Mouse (Mus musculus): ENCODE data around the gene Polrmt. TPM values are rescaled to one million over a fixed set of nuclear protein-coding genes. Genes with fewer than 3 reads are reported as not detected.
A peak's percentile ranks its signal among the peaks of the same experiment; 100 is the strongest.

Gene Polrmt
- polyA plus RNA-seq, 1 experiment, result 21.9 TPM

GRCm38 (mm10) chr10:79740863-79741262 lies 5.5 kb downstream of the Polrmt start:
- peaks cover 54% of the 10 kb centered on the region for H3K9me3 ChIP-seq (replicated peaks; ENCODE audit: control insufficient read depth, insufficient read depth, low read length, poor library complexity, severe bottlenecking)
- H3K27me3 ChIP-seq (ENCODE audit: control insufficient read depth, insufficient read depth, low read length, poor library complexity, severe bottlenecking), result no peaks in the 10 kb centered on the region
- no peak overlapping the region for H3K4me3 ChIP-seq (ENCODE audit: low read depth, low read length)
- peaks cover 48% of the 10 kb centered on the region for H3K36me3 ChIP-seq (ENCODE audit: control insufficient read depth, insufficient read depth, low read length, poor library complexity, severe bottlenecking)
- no peak overlapping the region for H3K9ac ChIP-seq (ENCODE audit: low read depth, poor library complexity, severe bottlenecking)
- no peak overlapping the region for H3K27ac ChIP-seq (ENCODE audit: insufficient read depth, low read length)
- no peak for TF ChIP-seq CTCF (IDR thresholded peaks at IDR 0.05; ENCODE audit: low read depth, low read length)
- TF ChIP-seq EP300 (IDR thresholded peaks at IDR 0.05; ENCODE audit: insufficient read depth, low read depth, low read length), result no peak
- TF ChIP-seq POLR2A (IDR thresholded peaks at IDR 0.05; ENCODE audit: insufficient read depth, low read length), result no peak
- no peaks in the 10 kb centered on the region for H3K4me1 ChIP-seq (ENCODE audit: control insufficient read depth, insufficient read depth, low read length)

- H3K36me3 ChIP-seq (ENCODE audit: control insufficient read depth, insufficient read depth, low read length, poor library complexity, severe bottlenecking), result peaks cover 48% of the 10 kb centered on the region
- peaks cover 54% of the 10 kb centered on the region for H3K9me3 ChIP-seq (replicated peaks; ENCODE audit: control insufficient read depth, insufficient read depth, low read length, poor library complexity, severe bottlenecking)
- no peak overlapping the region for H3K27ac ChIP-seq (ENCODE audit: insufficient read depth, low read length)
- H3K4me3 ChIP-seq (ENCODE audit: low read depth, low read length), result no peak overlapping the region
- no peaks in the 10 kb centered on the region for H3K4me1 ChIP-seq (ENCODE audit: control insufficient read depth, insufficient read depth, low read length)
- H3K27me3 ChIP-seq (ENCODE audit: control insufficient read depth, insufficient read depth, low read length, poor library complexity, severe bottlenecking), result no peaks in the 10 kb centered on the region
- no peak overlapping the region for H3K9ac ChIP-seq (ENCODE audit: low read depth, poor library complexity, severe bottlenecking)
- no peak for TF ChIP-seq POLR2A (IDR thresholded peaks at IDR 0.05; ENCODE audit: insufficient read depth, low read length)
Measured at GRCm38 (mm10) chr10:79739234-79739633, 7.1 kb downstream of the Polrmt start.

DNA sequence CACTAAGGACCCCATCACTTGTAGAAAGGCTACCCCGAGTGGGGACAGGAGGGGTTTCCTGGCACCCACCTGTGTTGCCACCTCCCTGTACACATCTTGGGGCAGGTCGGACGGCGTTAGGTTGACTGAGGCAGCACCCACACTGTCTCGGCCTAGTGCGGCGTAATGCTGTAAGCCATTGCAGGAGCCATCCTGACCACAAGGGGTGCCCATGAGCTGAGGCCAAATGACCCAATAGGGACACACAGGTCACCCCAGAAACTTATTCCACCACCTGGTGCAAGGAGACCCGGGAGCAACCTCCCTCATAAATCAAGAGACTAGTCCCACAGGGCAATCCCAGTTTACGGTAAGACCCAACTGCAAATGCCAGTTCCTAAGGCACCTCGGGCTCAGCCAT lies 8.1 kb downstream of the Polrmt start:
- Histone ChIP-seq H3K4me1 (ENCODE audit: control insufficient read depth, insufficient read depth, low read length) (no peaks in the 10 kb centered on the region), H3K4me3 (ENCODE audit: low read depth, low read length) (no peak overlapping the region), H3K27me3 (ENCODE audit: control insufficient read depth, insufficient read depth, low read length, poor library complexity, severe bottlenecking) (no peaks in the 10 kb centered on the region), H3K9ac (ENCODE audit: low read depth, poor library complexity, severe bottlenecking) (no peak overlapping the region), H3K9me3 (replicated peaks; ENCODE audit: control insufficient read depth, insufficient read depth, low read length, poor library complexity, severe bottlenecking) (peaks cover 54% of the 10 kb centered on the region), H3K27ac (ENCODE audit: insufficient read depth, low read length) (no peak overlapping the region), H3K36me3 (ENCODE audit: control insufficient read depth, insufficient read depth, low read length, poor library complexity, severe bottlenecking) (peaks cover 47% of the 10 kb centered on the region)
- TF ChIP-seq POLR2A (IDR thresholded peaks at IDR 0.05; ENCODE audit: insufficient read depth, low read length) (no peak), CTCF (IDR thresholded peaks at IDR 0.05; ENCODE audit: low read depth, low read length) (no peak), EP300 (IDR thresholded peaks at IDR 0.05; ENCODE audit: insufficient read depth, low read depth, low read length) (no peak)

- Histone ChIP-seq H3K36me3 (ENCODE audit: control insufficient read depth, insufficient read depth, low read length, poor library complexity, severe bottlenecking) (peaks cover 34% of the 10 kb centered on the region), H3K27ac (ENCODE audit: insufficient read depth, low read length) (no peak overlapping the region), H3K9me3 (replicated peaks; ENCODE audit: control insufficient read depth, insufficient read depth, low read length, poor library complexity, severe bottlenecking) (peaks cover 48% of the 10 kb centered on the region), H3K27me3 (ENCODE audit: control insufficient read depth, insufficient read depth, low read length, poor library complexity, severe bottlenecking) (no peaks in the 10 kb centered on the region), H3K4me3 (ENCODE audit: low read depth, low read length) (no peak overlapping the region), H3K9ac (ENCODE audit: low read depth, poor library complexity, severe bottlenecking) (no peak overlapping the region), H3K4me1 (ENCODE audit: control insufficient read depth, insufficient read depth, low read length) (no peaks in the 10 kb centered on the region)
- TF ChIP-seq POLR2A (IDR thresholded peaks at IDR 0.05; ENCODE audit: insufficient read depth, low read length) (no peak), EP300 (IDR thresholded peaks at IDR 0.05; ENCODE audit: insufficient read depth, low read depth, low read length) (no peak), CTCF (IDR thresholded peaks at IDR 0.05; ENCODE audit: low read depth, low read length) (no peak)
Measured at GRCm38 (mm10) chr10:79736706-79737105, 9.7 kb downstream of the Polrmt start.

DNA sequence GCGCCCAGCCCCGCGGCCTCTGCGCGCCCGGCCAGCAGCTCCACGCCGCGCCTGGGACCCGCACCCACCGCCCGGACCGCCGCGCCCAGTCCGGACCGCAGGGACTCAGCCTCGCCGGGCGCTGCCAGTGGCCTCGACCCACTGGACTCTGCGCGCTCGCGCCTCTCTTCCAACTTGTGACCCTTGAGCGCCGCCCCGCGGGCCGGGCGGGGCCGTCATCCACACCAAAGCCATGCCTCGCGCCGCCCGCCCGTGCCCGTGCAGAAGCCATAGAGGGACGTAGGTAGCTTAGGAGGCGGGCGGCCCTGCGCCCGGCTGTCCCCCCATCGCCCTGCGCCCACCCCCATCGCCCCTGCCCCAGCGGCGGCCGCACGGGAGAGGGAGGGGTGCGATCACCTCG lies 11.0 kb downstream of the Polrmt start:
- Histone ChIP-seq H3K27me3 (ENCODE audit: control insufficient read depth, insufficient read depth, low read length, poor library complexity, severe bottlenecking) (no peaks in the 10 kb centered on the region), H3K27ac (ENCODE audit: insufficient read depth, low read length) (no peak overlapping the region), H3K4me3 (ENCODE audit: low read depth, low read length) (peak overlapping the region; percentile 40), H3K9me3 (replicated peaks; ENCODE audit: control insufficient read depth, insufficient read depth, low read length, poor library complexity, severe bottlenecking) (peaks cover 35% of the 10 kb centered on the region), H3K4me1 (ENCODE audit: control insufficient read depth, insufficient read depth, low read length) (no peaks in the 10 kb centered on the region), H3K9ac (ENCODE audit: low read depth, poor library complexity, severe bottlenecking) (peak overlapping the region; percentile 46), H3K36me3 (ENCODE audit: control insufficient read depth, insufficient read depth, low read length, poor library complexity, severe bottlenecking) (peaks cover 21% of the 10 kb centered on the region)
- no peak for TF ChIP-seq POLR2A (IDR thresholded peaks at IDR 0.05; ENCODE audit: insufficient read depth, low read length)
- TF ChIP-seq EP300 (IDR thresholded peaks at IDR 0.05; ENCODE audit: insufficient read depth, low read depth, low read length), result no peak
- TF ChIP-seq CTCF (IDR thresholded peaks at IDR 0.05; ENCODE audit: low read depth, low read length), result peak; percentile 26

DNA sequence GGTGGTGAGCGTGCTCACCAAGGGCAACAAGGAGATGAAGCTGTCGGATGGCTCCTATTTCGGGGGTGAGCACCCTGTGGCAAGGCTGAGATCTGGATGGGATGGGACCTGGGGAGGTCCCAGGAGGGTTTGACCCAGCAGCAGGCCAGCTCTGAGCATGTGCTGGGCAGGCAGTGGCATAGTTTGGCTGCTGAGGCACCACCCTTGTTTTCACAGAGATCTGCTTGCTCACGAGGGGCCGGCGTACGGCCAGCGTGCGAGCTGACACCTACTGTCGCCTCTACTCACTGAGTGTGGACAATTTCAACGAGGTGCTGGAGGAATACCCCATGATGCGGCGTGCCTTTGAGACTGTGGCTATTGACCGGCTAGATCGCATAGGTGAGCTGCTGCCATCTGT lies 12.5 kb downstream of the Polrmt start:
- Histone ChIP-seq H3K9me3 (replicated peaks; ENCODE audit: control insufficient read depth, insufficient read depth, low read length, poor library complexity, severe bottlenecking) (peaks cover 19% of the 10 kb centered on the region), H3K4me3 (ENCODE audit: low read depth, low read length) (no peak overlapping the region), H3K4me1 (ENCODE audit: control insufficient read depth, insufficient read depth, low read length) (no peaks in the 10 kb centered on the region), H3K36me3 (ENCODE audit: control insufficient read depth, insufficient read depth, low read length, poor library complexity, severe bottlenecking) (peaks cover 10% of the 10 kb centered on the region), H3K9ac (ENCODE audit: low read depth, poor library complexity, severe bottlenecking) (no peak overlapping the region), H3K27ac (ENCODE audit: insufficient read depth, low read length) (no peak overlapping the region), H3K27me3 (ENCODE audit: control insufficient read depth, insufficient read depth, low read length, poor library complexity, severe bottlenecking) (no peaks in the 10 kb centered on the region)
- TF ChIP-seq EP300 (IDR thresholded peaks at IDR 0.05; ENCODE audit: insufficient read depth, low read depth, low read length) (no peak), CTCF (IDR thresholded peaks at IDR 0.05; ENCODE audit: low read depth, low read length) (no peak), POLR2A (IDR thresholded peaks at IDR 0.05; ENCODE audit: insufficient read depth, low read length) (no peak)

All from ES-Bruce4 (cell line).